Mouse (Mus musculus) hindbrain, embryonic 12.5 days (tissue): Measurements from ENCODE around the gene Gm17428. TPM values are rescaled to one million over a fixed set of nuclear protein-coding genes. Genes with fewer than 3 reads are reported as not detected.

Experiments
- microRNA counts: library from miRNA; unstranded; fragments of <30 nt; microRNA quantifications from one replicate; lab custom pipeline; 2017
- microRNA-seq: library from miRNA; unstranded; fragments of <30 nt; microRNA quantifications from one replicate; pipeline ENCODE4, GENCODE M21; 2017
- polyA plus RNA-seq: library from polyadenylated mRNA; unstranded; fragments of >200 nt; fragmentation: Nextera tagmentation; extraction: Ambion mirVana; gene quantifications from 2 replicates; pipeline ENCODE4 v1.2.1, GENCODE M21; 2016

The Gm17428 gene
- polyA plus RNA-seq, 1 experiment from 2014 or later: not detected

MicroRNAs encoded within 50 kb of the gene (microRNA counts, 519-probe panel; counts per million panel counts)
- microRNA mmu-miR-208a (lab: Ali Mortazavi, UCI) (470 counts per million, percentile 58 among the panel's probes with 10 or more counts), microRNA mmu-miR-208b (lab: Ali Mortazavi, UCI) (470 counts per million, percentile 58 among the panel's probes with 10 or more counts)

Small RNA genes lying within 50 kb of the gene (microRNA-seq; reads per million reads assigned to microRNA genes)
- gene Mir208a (4.3 reads per million, percentile 9 among the genes with 10 or more reads in this experiment), gene Mir208b (33.9 reads per million, percentile 34 among the genes with 10 or more reads in this experiment)

Other genes with a start within 250 kb of the Gm17428 start
- gene Slc7a8, start 195.0 kb upstream of the Gm17428 start, polyA plus RNA-seq: 3.9 and 5.7 TPM in 2 replicates
- not detected in 2 replicates for gene Rnf212b, start 162.8 kb upstream of the Gm17428 start, polyA plus RNA-seq
- 11.0 and 14.0 TPM in 2 replicates for gene Homez, start 106.0 kb upstream of the Gm17428 start, polyA plus RNA-seq
- gene Ppp1r3e, start 99.4 kb upstream of the Gm17428 start, polyA plus RNA-seq: 0.48 and 1.5 TPM in 2 replicates
- gene Bcl2l2, start 93.6 kb upstream of the Gm17428 start, polyA plus RNA-seq: 3.6 and 3.7 TPM in 2 replicates
- gene Gm20521, start 93.5 kb upstream of the Gm17428 start, polyA plus RNA-seq: 0.32 TPM in 1 of 2 replicates, not detected in the other
- 200 and 201 TPM in 2 replicates for gene Pabpn1, start 84.4 kb upstream of the Gm17428 start, polyA plus RNA-seq
- 135 and 137 TPM in 2 replicates for gene Slc22a17, start 63.8 kb upstream of the Gm17428 start, polyA plus RNA-seq
- gene Efs, start 50.8 kb upstream of the Gm17428 start, polyA plus RNA-seq: 28.4 and 32.9 TPM in 2 replicates
- not detected in 2 replicates for gene Il25, start 44.2 kb upstream of the Gm17428 start, polyA plus RNA-seq
- 5.2 and 6.3 TPM in 2 replicates for gene Cmtm5, start 40.7 kb upstream of the Gm17428 start, polyA plus RNA-seq
- 0.81 and 1.4 TPM in 2 replicates for gene Myh6, start 10.0 kb upstream of the Gm17428 start, polyA plus RNA-seq
- 4.9 and 9.1 TPM in 2 replicates for gene Myh7, start 17.7 kb downstream of the Gm17428 start, polyA plus RNA-seq
- gene Ngdn, start 38.5 kb downstream of the Gm17428 start, polyA plus RNA-seq: 63.2 and 63.4 TPM in 2 replicates
- 30.9 and 33.1 TPM in 2 replicates for gene Zfhx2, start 115.4 kb downstream of the Gm17428 start, polyA plus RNA-seq
- gene Thtpa, start 117.9 kb downstream of the Gm17428 start, polyA plus RNA-seq: 27.3 and 27.7 TPM in 2 replicates
- 9.4 and 10.1 TPM in 2 replicates for gene Ap1g2, start 129.7 kb downstream of the Gm17428 start, polyA plus RNA-seq
- gene Jph4, start 140.0 kb downstream of the Gm17428 start, polyA plus RNA-seq: 10.5 and 11.5 TPM in 2 replicates
- gene Dhrs2, start 245.1 kb downstream of the Gm17428 start, polyA plus RNA-seq: 0.17 TPM in 1 of 2 replicates, not detected in the other